Mouse (Mus musculus) embryonic fibroblast, embryonic 13.5 days (primary cell): ENCODE measurements around the gene Flrt2.

Experiments used
- CTCF ChIP-seq: IDR thresholded peaks from 2 replicates; pipeline ENCODE4 v1.5.1; 2011; ENCODE audit warnings: mild to moderate bottlenecking, control low read depth, low read length, moderate library complexity, borderline replicate concordance; ENCODE audit not compliant: insufficient read depth
- POLR2A ChIP-seq: IDR thresholded peaks from 2 replicates; pipeline ENCODE4 v1.6.1; 2011; ENCODE audit warnings: low read depth, mild to moderate bottlenecking, control low read depth, low read length, moderate library complexity

DNA sequence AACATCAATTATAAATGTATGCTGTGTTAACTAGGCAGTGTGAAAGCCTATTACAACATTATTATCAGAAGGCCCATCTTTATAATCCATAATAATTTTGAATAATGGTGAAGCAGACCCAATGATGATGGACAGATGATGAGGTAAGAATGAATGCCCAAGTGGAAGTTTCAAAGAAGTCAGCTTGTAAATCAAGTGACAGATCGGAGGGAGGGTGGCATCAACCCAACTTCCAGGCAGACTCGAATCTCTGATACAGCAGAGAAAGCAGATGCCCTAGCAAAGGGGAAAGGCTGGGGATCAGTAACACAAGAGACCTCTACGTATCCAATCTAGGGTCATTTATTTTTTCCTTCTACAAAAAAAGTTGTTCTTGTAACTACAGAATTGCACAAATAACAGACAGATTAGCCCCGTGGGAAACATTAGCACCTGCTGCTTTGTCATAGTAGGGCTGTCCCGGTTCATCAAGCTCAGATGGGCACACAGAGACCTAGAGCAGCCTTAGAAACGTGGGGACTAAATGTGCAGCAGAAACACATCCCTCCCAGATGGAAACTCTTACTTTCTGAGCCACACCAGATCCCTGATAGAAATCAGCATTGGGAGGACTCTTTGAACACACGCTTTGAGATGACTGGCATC is 46.6 kb downstream of the Flrt2 start:
- TF ChIP-seq POLR2A, result no peak
- no peak for TF ChIP-seq CTCF
